Mouse (Mus musculus) neural tube, embryonic 13.5 days (tissue): Measurements from ENCODE around the gene Lactb. TPM values are rescaled to one million over a fixed set of nuclear protein-coding genes. Genes with fewer than 3 reads are reported as not detected.

ENCODE experiments used
- ATAC-seq: fragments of 200-750 bp; cut with Nextera tagmentation; 2 replicates; pipeline ENCODE4 v1.8.0; 2017; ENCODE audit warnings: low read depth, mild to moderate bottlenecking, moderate TSS enrichment, moderate library complexity
- H3K27ac ChIP-seq: fragments of 300-500 bp; sonication (generic); replicated peaks from 2 replicates; pipeline ENCODE4 v1.5.1; 2015; ENCODE audit warnings: moderate library complexity, mild to moderate bottlenecking, inconsistent platforms
- H3K27me3 ChIP-seq: fragments of 300-500 bp; sonication (generic); 2 replicates; pipeline ENCODE4 v1.6.1; 2015; ENCODE audit warnings: mild to moderate bottlenecking, inconsistent platforms
- H3K36me3 ChIP-seq: fragments of 300-500 bp; sonication (generic); 2 replicates; pipeline ENCODE4 v1.6.1; 2015; ENCODE audit warnings: mild to moderate bottlenecking, inconsistent platforms
- H3K4me1 ChIP-seq: fragments of 300-500 bp; sonication (generic); replicated peaks from 2 replicates; pipeline ENCODE4 v1.6.1; 2015; ENCODE audit warnings: inconsistent platforms
- H3K4me2 ChIP-seq: fragments of 300-500 bp; sonication (generic); 2 replicates; pipeline ENCODE4 v1.6.1; 2015; ENCODE audit warnings: inconsistent platforms, mild to moderate bottlenecking, moderate library complexity
- H3K4me3 ChIP-seq: fragments of 300-500 bp; sonication (generic); 2 replicates; pipeline ENCODE4 v1.5.1; 2015; ENCODE audit warnings: mild to moderate bottlenecking, inconsistent platforms
- H3K9ac ChIP-seq: fragments of 300-500 bp; sonication (generic); 2 replicates; pipeline ENCODE4 v1.6.1; 2015; ENCODE audit warnings: moderate library complexity, mild to moderate bottlenecking, inconsistent platforms
- H3K9me3 ChIP-seq: fragments of 300-500 bp; sonication (generic); 2 replicates; pipeline ENCODE4 v1.6.1; 2016; ENCODE audit warnings: inconsistent platforms
- WGBS: fragments of 180-500 bp; shearing (Covaris S2); methylation state at CpG from one replicate; pipeline ENCODE4 v1.1.7; 2015; 5-methylcytosine and 5-hydroxymethylcytosine counted together
- polyA plus RNA-seq: library from polyadenylated mRNA; unstranded; fragments of >200 nt; fragmentation: Nextera tagmentation; extraction: Ambion mirVana; gene quantifications from 2 replicates; pipeline ENCODE4 v1.2.1, GENCODE M21; 2015

The Lactb gene
- polyA plus RNA-seq, 1 experiment from 2014 or later = 11.4 TPM

DNA sequence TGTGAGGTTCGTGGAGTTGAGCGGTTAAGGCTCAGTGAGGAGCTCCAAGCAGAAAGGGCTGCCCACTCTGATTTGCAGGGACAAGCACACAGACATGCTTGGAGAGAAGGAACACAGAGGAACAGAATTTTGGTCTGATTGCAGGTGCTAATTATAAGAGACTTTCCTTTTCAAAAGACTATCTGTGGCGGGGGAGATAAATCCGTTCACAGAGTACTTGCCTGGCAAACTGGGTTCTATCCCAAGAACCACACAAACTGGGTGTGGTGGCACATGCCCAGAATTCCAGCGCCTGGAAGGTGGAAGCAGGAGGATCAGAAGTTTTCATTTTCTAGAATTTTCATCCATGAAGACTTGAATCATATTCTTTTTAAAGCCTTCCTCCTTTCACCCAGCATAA, 1.8 kb upstream of the Lactb start:
- Histone ChIP-seq H3K27ac (no peak overlapping the region), H3K9me3 (no peaks in the 10 kb centered on the region), H3K36me3 (no peaks in the 10 kb centered on the region), H3K9ac (no peak overlapping the region), H3K27me3 (no peaks in the 10 kb centered on the region), H3K4me1 (peaks cover 11% of the 10 kb centered on the region), H3K4me2 (no peak overlapping the region), H3K4me3 (no peak overlapping the region)
- ATAC-seq = no peak
- 80% methylated on average over 5 of the region's 5 CpGs for WGBS

DNA sequence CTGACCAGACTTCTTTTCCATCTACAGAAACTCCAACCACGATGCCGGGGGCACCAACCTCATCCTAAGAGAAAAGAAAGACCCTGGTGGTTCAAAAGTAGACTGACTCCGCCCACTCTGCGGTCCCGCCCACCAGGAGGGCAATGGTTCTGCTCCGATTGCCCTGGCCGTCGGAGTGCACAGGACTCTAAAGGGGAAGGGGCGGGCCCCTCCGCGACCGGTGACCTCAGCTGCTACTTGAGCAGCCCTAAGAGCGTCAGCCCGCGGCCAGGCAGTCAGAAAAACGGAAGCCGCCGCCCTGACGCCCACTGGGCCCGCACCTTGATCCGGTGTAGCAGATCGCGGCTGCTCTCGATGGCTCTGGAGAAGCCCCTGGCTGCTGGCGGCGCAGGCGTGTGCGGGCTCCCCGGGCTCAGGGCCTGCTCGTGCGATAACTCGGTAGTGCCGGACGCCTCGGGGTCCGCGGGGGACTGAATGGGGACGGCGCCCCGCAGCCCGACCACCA, 511 bp downstream of the Lactb start:
- peak overlapping the region; percentile 93 for H3K4me3 ChIP-seq
- peak overlapping the region; percentile 91 for H3K27ac ChIP-seq
- H3K9ac ChIP-seq = peak overlapping the region; percentile 90
- peak; percentile 82 for ATAC-seq
- H3K36me3 ChIP-seq = peaks cover 18% of the 10 kb centered on the region
- H3K4me1 ChIP-seq = peaks cover 11% of the 10 kb centered on the region
- no peaks in the 10 kb centered on the region for H3K27me3 ChIP-seq
- H3K9me3 ChIP-seq = no peaks in the 10 kb centered on the region
- peak overlapping the region; percentile 64 for H3K4me2 ChIP-seq
- under 1% methylated on average over 35 of the region's 41 CpGs for WGBS

DNA sequence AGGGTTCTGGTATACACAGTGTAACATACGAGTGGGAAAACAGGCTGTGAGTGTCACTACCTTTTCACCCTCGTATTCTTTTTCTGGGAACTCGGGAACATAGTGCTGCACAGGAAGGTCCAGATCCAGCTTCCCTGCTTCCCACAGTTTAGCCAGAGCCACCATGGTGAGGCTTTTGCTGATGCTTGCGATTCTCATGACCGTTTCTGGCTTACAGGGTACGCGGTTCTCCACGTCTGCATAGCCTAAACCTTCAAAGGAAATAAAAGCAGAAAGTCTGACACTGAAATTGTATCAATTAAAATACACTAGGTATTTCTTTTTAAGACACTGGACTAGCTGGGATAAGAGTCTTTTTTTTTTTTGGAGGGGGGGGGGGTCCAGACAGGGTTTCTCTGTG, 4.2 kb downstream of the Lactb start:
- 87% methylated on average over 8 of the region's 8 CpGs for WGBS
- H3K36me3 ChIP-seq = peaks cover 38% of the 10 kb centered on the region
- no peak for ATAC-seq

DNA sequence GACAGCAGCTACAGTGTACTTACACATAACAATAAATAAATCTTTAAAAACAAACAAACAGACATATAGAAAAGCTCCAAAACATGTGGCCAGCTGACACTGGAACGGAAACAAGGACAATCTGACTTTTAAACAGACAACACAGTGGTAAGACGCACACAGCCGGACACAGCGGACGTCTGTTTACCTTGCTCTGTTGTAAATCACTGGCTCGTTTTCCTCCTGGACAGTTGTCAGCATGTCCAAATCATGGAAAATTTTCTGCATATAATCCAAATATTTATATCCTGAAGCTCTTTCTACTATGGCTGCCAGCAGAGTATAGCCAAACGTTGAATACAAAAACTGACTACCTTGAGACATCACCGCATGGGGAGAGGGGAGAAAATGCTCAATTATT, 7.8 kb downstream of the Lactb start:
- WGBS = 85% methylated on average over 8 of the region's 8 CpGs
- ATAC-seq = no peak
- peaks cover 42% of the 10 kb centered on the region for H3K36me3 ChIP-seq

More for the DNA sequence above, 4.2 kb downstream of the Lactb start:
- no peak overlapping the region for H3K27ac ChIP-seq
- no peak overlapping the region for H3K4me3 ChIP-seq
- H3K4me1 ChIP-seq = peaks cover 10% of the 10 kb centered on the region
- no peaks in the 10 kb centered on the region for H3K27me3 ChIP-seq
- no peak overlapping the region for H3K4me2 ChIP-seq
- H3K9me3 ChIP-seq = no peaks in the 10 kb centered on the region
- H3K9ac ChIP-seq = no peak overlapping the region

GRCm38 (mm10) chr9:66961478-66961877, 13.8 kb downstream of the Lactb start:
- no peak overlapping the region for H3K9ac ChIP-seq
- no peaks in the 10 kb centered on the region for H3K4me1 ChIP-seq
- 0 out of 2 replicates have a peak, but pooled peaks cover 4% of the 10 kb centered on the region for H3K36me3 ChIP-seq
- no peaks in the 10 kb centered on the region for H3K27me3 ChIP-seq
- H3K4me2 ChIP-seq = no peak overlapping the region
- H3K27ac ChIP-seq = no peak overlapping the region
- ATAC-seq = no peak
- H3K4me3 ChIP-seq = no peak overlapping the region
- WGBS = 68% methylated on average over 3 of the region's 3 CpGs
- H3K9me3 ChIP-seq = no peaks in the 10 kb centered on the region

More for the DNA sequence above, 7.8 kb downstream of the Lactb start:
- H3K4me1 ChIP-seq = no peaks in the 10 kb centered on the region
- no peak overlapping the region for H3K9ac ChIP-seq
- H3K4me2 ChIP-seq = no peak overlapping the region
- H3K27me3 ChIP-seq = no peaks in the 10 kb centered on the region
- H3K9me3 ChIP-seq = no peaks in the 10 kb centered on the region
- no peak overlapping the region for H3K4me3 ChIP-seq
- no peak overlapping the region for H3K27ac ChIP-seq

DNA sequence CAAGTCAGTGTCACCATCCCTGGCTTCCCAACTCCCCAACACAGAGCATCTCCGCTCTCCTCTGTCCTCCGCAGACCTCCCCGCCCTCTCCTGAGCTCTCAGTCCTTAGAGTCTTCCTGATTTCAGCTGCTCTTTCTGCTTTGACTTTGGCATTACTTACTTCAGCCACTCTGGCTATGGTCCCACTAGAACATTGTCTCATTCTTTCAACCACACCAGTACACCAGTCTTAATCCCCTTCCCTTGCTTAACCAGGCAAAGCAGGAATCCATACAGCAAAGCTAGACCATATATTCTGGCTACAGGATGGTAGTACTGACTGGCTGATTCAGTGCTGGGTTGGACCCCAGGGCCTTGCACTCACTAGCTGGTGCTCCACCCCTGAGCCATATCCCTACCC, 17.8 kb downstream of the Lactb start:
- H3K27ac ChIP-seq = no peak overlapping the region

GRCm38 (mm10) chr9:66952886-66953285, 22.4 kb downstream of the Lactb start:
- Histone ChIP-seq H3K27me3 (no peaks in the 10 kb centered on the region), H3K36me3 (peaks cover 21% of the 10 kb centered on the region), H3K4me1 (no peaks in the 10 kb centered on the region), H3K27ac (no peak overlapping the region), H3K4me2 (no peak overlapping the region), H3K4me3 (no peak overlapping the region), H3K9ac (no peak overlapping the region), H3K9me3 (no peaks in the 10 kb centered on the region)
- 90% methylated on average over 2 of the region's 2 CpGs for WGBS
- ATAC-seq = no peak

More for the DNA sequence above, 17.8 kb downstream of the Lactb start:
- 90% methylated on average over 3 of the region's 3 CpGs for WGBS
- H3K4me3 ChIP-seq = no peak overlapping the region
- H3K36me3 ChIP-seq = peaks cover 13% of the 10 kb centered on the region; the same call in 1 of the 2 replicates
- H3K4me1 ChIP-seq = no peaks in the 10 kb centered on the region
- H3K4me2 ChIP-seq = no peak overlapping the region
- ATAC-seq = no peak
- H3K9me3 ChIP-seq = no peaks in the 10 kb centered on the region
- H3K9ac ChIP-seq = no peak overlapping the region
- no peaks in the 10 kb centered on the region for H3K27me3 ChIP-seq

DNA sequence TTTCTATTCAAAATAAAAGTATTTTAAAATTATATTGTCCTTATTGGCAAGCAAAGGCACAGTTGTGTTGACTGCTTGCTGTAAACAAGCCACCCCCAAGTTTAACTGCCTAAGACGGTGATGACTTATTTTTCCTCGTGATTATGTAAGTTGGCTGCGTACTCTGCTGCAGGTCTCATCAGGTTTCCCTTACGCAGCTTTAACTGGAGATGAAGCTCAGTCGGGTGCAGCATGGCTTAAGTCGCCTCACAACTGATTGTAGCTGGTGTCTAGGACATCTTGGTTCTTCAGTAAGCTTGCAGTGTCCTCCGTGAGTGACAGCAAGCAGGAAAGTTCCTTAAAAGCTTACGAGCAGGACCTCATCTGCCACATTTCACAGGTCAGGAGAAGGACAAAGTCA, 23.0 kb downstream of the Lactb start:
- peaks cover 21% of the 10 kb centered on the region for H3K36me3 ChIP-seq
- 86% methylated on average over 8 of the region's 8 CpGs for WGBS
- H3K4me1 ChIP-seq = no peaks in the 10 kb centered on the region
- no peaks in the 10 kb centered on the region for H3K27me3 ChIP-seq
- no peak for ATAC-seq
- H3K4me3 ChIP-seq = no peak overlapping the region
- H3K4me2 ChIP-seq = no peak overlapping the region
- no peaks in the 10 kb centered on the region for H3K9me3 ChIP-seq
- no peak overlapping the region for H3K27ac ChIP-seq
- H3K9ac ChIP-seq = no peak overlapping the region

- no peak overlapping the region for H3K27ac ChIP-seq
- peaks cover 10% of the 10 kb centered on the region for H3K4me1 ChIP-seq
- H3K36me3 ChIP-seq = peaks cover 7% of the 10 kb centered on the region; the same call in 1 of the 2 replicates
- 93% methylated on average over 2 of the region's 2 CpGs for WGBS
- no peaks in the 10 kb centered on the region for H3K27me3 ChIP-seq
- no peak overlapping the region for H3K9ac ChIP-seq
- H3K4me2 ChIP-seq = no peak overlapping the region
- H3K9me3 ChIP-seq = no peaks in the 10 kb centered on the region
- no peak overlapping the region for H3K4me3 ChIP-seq
- no peak for ATAC-seq
Measured at GRCm38 (mm10) chr9:66948536-66948935, 26.7 kb downstream of the Lactb start.

GRCm38 (mm10) chr9:66945647-66946641, 29.3 kb downstream of the Lactb start, which contains the start of gene Rps27l:
Rps27l (plus strand) TSS chr9:66946086.
- under 1% methylated on average over 77 of the region's 77 CpGs for WGBS
- Histone ChIP-seq H3K4me1 (peaks cover 10% of the 10 kb centered on the region), H3K4me3 (peak within 1 kb of the TSS; percentile 94), H3K36me3 (peaks cover 7% of the 10 kb centered on the region; the same call in 1 of the 2 replicates), H3K4me2 (peak within 1 kb of the TSS; percentile 87), H3K9ac (peak within 1 kb of the TSS; percentile 88), H3K9me3 (no peaks in the 10 kb centered on the region), H3K27me3 (no peaks in the 10 kb centered on the region), H3K27ac (peak within 1 kb of the TSS; percentile 96)
- peak; percentile 99 for ATAC-seq

GRCm38 (mm10) chr9:66945161-66945560, 30.1 kb downstream of the Lactb start:
- Histone ChIP-seq H3K9me3 (no peaks in the 10 kb centered on the region), H3K4me1 (peaks cover 10% of the 10 kb centered on the region), H3K27ac (peak overlapping the region; percentile 96), H3K36me3 (peaks cover 7% of the 10 kb centered on the region; the same call in 1 of the 2 replicates), H3K4me2 (peak overlapping the region; percentile 87), H3K27me3 (no peaks in the 10 kb centered on the region), H3K9ac (peak overlapping the region; percentile 88), H3K4me3 (peak overlapping the region; percentile 94)
- WGBS = 34% methylated on average over 4 of the region's 4 CpGs
- no peak; the same call in 1 of the 2 replicates for ATAC-seq

DNA sequence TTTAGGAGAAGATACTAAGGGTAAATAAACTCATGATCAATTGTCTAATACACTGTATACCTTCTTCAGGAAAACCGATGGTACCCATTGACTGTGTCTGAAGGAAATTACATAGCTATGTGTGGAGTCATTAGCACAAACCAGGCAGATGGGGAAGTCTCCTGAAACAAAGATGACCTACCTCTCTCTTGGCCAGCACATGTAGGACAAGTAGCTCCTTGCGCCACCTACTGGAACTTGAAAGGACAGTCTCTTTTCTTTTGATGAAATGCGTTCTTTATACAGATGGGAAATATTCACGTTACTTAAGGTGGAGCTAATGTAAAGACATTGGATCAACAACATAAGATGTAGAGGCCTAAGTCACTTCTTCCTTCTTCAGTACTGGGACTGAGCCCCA, 36.4 kb downstream of the Lactb start:
- no peaks in the 10 kb centered on the region for H3K36me3 ChIP-seq
- H3K27me3 ChIP-seq = no peaks in the 10 kb centered on the region
- no peak overlapping the region for H3K4me2 ChIP-seq
- no peak; the same call in 1 of the 2 replicates for ATAC-seq
- no peaks in the 10 kb centered on the region for H3K9me3 ChIP-seq
- 10% methylated on average over 4 of the region's 4 CpGs for WGBS
- H3K4me1 ChIP-seq = peaks cover 19% of the 10 kb centered on the region
- no peak overlapping the region for H3K4me3 ChIP-seq
- H3K9ac ChIP-seq = no peak overlapping the region
- H3K27ac ChIP-seq = no peak overlapping the region
